Mouse (Mus musculus) forebrain, postnatal 0 days (tissue): ENCODE measurements around the gene Mtg1. TPM values are rescaled to one million over a fixed set of nuclear protein-coding genes. Genes with fewer than 3 reads are reported as not detected.

Source experiments
- ATAC-seq: fragments of 200-750 bp; cut with Nextera tagmentation; 2 replicates; pipeline ENCODE4 v1.8.0; 2017; ENCODE audit warnings: mild to moderate bottlenecking, moderate library complexity
- DNase-seq: peaks from one replicate; pipeline ENCODE4 v3.0.0-alpha.2; 2015
- H3K27ac ChIP-seq: fragments of 300-500 bp; sonication (generic); 2 replicates; pipeline ENCODE4 v1.5.1; 2014; ENCODE audit warnings: low read depth, mild to moderate bottlenecking, antibody characterized with exemption, low read length, moderate library complexity, mixed read lengths
- H3K27me3 ChIP-seq: fragments of 300-500 bp; sonication (generic); 2 replicates; pipeline ENCODE4 v1.6.1; 2014; ENCODE audit warnings: mild to moderate bottlenecking, low read length, mixed read lengths; ENCODE audit not compliant: insufficient read depth
- H3K36me3 ChIP-seq: fragments of 300-500 bp; sonication (generic); 2 replicates; pipeline ENCODE4 v1.6.1; 2014; ENCODE audit warnings: mild to moderate bottlenecking, moderate library complexity; ENCODE audit not compliant: insufficient read depth
- H3K4me1 ChIP-seq: fragments of 300-500 bp; sonication (generic); 2 replicates; pipeline ENCODE4 v1.6.1; 2014; ENCODE audit warnings: antibody characterized with exemption; ENCODE audit not compliant: insufficient read depth
- H3K4me2 ChIP-seq: fragments of 300-500 bp; sonication (generic); 2 replicates; pipeline ENCODE4 v1.6.1; 2014; ENCODE audit warnings: low read depth, mild to moderate bottlenecking, moderate library complexity
- H3K4me3 ChIP-seq: fragments of 300-500 bp; sonication (generic); 2 replicates; pipeline ENCODE4 v1.5.1; 2014; ENCODE audit warnings: low read depth, low read length, mixed read lengths
- H3K9ac ChIP-seq: fragments of 300-500 bp; sonication (generic); 2 replicates; pipeline ENCODE4 v1.6.1; 2014; ENCODE audit warnings: mild to moderate bottlenecking
- H3K9me3 ChIP-seq: fragments of 300-500 bp; sonication (generic); 2 replicates; pipeline ENCODE4 v1.6.1; 2016; ENCODE audit warnings: low read length
- CTCF ChIP-seq: sonication (generic); IDR thresholded peaks from 2 replicates; pipeline ENCODE4 v1.5.1; 2016; ENCODE audit warnings: antibody characterized with exemption, control low read depth, low read depth
- WGBS: fragments of 180-500 bp; shearing (Covaris S2); extraction: QIAGEN DNeasy Blood & Tissue Kit; methylation state at CpG from one replicate; pipeline ENCODE4 v1.1.7; 2014; 5-methylcytosine and 5-hydroxymethylcytosine counted together
- polyA plus RNA-seq: library from polyadenylated mRNA; unstranded; fragments of >200 nt; fragmentation: Nextera tagmentation; extraction: Ambion mirVana; gene quantifications from 2 replicates; pipeline ENCODE4 v1.2.1, GENCODE M21; 2015
- total RNA-seq: library from RNA; depleted of rRNA; stranded (reverse); fragments of >200 nt; gene quantifications from 2 replicates; pipeline ENCODE4 v1.2.3, GENCODE M21; 2014

Gene Mtg1
- total and polyA plus RNA-seq, 2 experiments from 2014 or later, result 14.2 to 33.7 TPM

DNA sequence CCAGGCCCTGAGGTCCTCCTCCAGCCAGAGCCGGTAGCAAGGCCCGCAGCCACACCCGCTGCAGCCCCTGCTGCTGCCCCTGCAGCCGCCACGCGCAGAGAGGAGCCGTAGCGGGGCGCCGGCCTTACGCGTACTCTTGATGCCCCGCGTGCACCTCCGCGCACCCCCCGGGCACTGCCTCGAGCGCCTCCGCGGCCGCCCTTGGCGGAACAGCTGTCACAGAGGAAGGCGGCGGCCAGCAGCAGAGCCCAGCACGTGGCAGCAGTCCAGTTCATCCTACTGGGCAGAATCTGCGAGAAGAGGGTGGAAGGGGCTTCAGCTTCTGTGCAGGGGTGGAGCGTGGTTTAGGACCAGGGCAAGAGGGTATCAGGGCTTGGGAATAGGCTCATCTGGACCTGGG lies 16.0 kb downstream of the Mtg1 start:
- no peak for TF ChIP-seq CTCF
- Histone ChIP-seq H3K27ac (peak overlapping the region; percentile 83), H3K4me3 (peak overlapping the region; percentile 54), H3K9me3 (no peaks in the 10 kb centered on the region), H3K4me1 (peaks cover 13% of the 10 kb centered on the region), H3K4me2 (peak overlapping the region; percentile 73), H3K27me3 (no peaks in the 10 kb centered on the region), H3K36me3 (peaks cover 4% of the 10 kb centered on the region; the same call in 1 of the 2 replicates), H3K9ac (peak overlapping the region; percentile 83)
- peak; percentile 19 for ATAC-seq
- DNase-seq, result no peak
- 6% methylated on average over 28 of the region's 28 CpGs for WGBS

GRCm38 (mm10) chr7:140153829-140154217 lies 16.5 kb downstream of the Mtg1 start:
- H3K27ac ChIP-seq, result peak overlapping the region; percentile 83
- ATAC-seq (peak; percentile 53), DNase-seq (peak; percentile 48)
- no peak for TF ChIP-seq CTCF
- H3K4me2 ChIP-seq, result peak overlapping the region; percentile 73
- H3K27me3 ChIP-seq, result no peaks in the 10 kb centered on the region
- WGBS, result 17% methylated on average over 4 of the region's 4 CpGs
- H3K9ac ChIP-seq, result peak overlapping the region; percentile 83
- H3K36me3 ChIP-seq, result peaks cover 4% of the 10 kb centered on the region; the same call in 1 of the 2 replicates
- H3K4me1 ChIP-seq, result peaks cover 13% of the 10 kb centered on the region
- peak overlapping the region; percentile 54 for H3K4me3 ChIP-seq
- H3K9me3 ChIP-seq, result no peaks in the 10 kb centered on the region

- peak; percentile 91 for ATAC-seq
- H3K4me1 ChIP-seq, result peaks cover 13% of the 10 kb centered on the region
- 2% methylated on average over 28 of the region's 28 CpGs for WGBS
- H3K36me3 ChIP-seq, result peaks cover 4% of the 10 kb centered on the region; the same call in 1 of the 2 replicates
- H3K27ac ChIP-seq, result peak within 1 kb of the TSS; percentile 83
- H3K9ac ChIP-seq, result peak within 1 kb of the TSS; percentile 83
- H3K27me3 ChIP-seq, result no peaks in the 10 kb centered on the region
- H3K4me2 ChIP-seq, result peak within 1 kb of the TSS; percentile 73
- no peak for TF ChIP-seq CTCF
- peak within 1 kb of the TSS; percentile 54 for H3K4me3 ChIP-seq
- peak; percentile 79 for DNase-seq
- no peaks in the 10 kb centered on the region for H3K9me3 ChIP-seq
Measured at GRCm38 (mm10) chr7:140154218-140154927, 17.0 kb downstream of the Mtg1 start, which contains the start of gene Sprn. Sprn (minus strand) TSS chr7:140154877.

DNA sequence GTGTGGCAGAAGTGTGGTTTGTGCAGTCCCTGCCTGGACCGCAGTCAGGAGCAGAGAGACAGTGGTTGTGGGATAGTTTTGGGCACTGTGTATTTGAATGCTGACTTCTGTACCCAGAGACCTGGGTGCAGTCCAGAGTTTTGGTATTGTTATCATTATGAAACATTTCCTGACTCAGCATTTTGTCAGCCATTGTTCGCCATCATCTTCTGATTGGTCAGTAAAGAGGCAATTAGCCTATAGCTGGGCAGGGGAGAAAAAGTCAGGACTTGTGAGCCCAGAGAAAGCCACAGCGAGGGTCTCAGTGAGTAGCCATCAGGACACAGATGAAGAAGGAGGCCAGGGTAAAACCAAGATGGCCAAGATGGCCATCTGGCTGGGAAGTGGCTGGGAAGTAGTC lies 23.0 kb downstream of the Mtg1 start:
- no peaks in the 10 kb centered on the region for H3K27me3 ChIP-seq
- DNase-seq, result no peak
- H3K9ac ChIP-seq, result no peak overlapping the region
- ATAC-seq, result no peak
- H3K9me3 ChIP-seq, result no peaks in the 10 kb centered on the region
- H3K27ac ChIP-seq, result no peak overlapping the region
- no peak for TF ChIP-seq CTCF
- peaks cover 2% of the 10 kb centered on the region for H3K4me1 ChIP-seq
- no peaks in the 10 kb centered on the region for H3K36me3 ChIP-seq
- no peak overlapping the region for H3K4me3 ChIP-seq
- H3K4me2 ChIP-seq, result no peak overlapping the region
- 83% methylated on average over 3 of the region's 3 CpGs for WGBS

- H3K4me3 ChIP-seq, result no peak within 1 kb of the TSS
- no peaks in the 10 kb centered on the region for H3K27me3 ChIP-seq
- H3K9me3 ChIP-seq, result no peaks in the 10 kb centered on the region
- H3K4me2 ChIP-seq, result no peak within 1 kb of the TSS
- TF ChIP-seq CTCF, result no peak
- DNase-seq (no peak), ATAC-seq (no peak)
- H3K36me3 ChIP-seq, result no peaks in the 10 kb centered on the region
- H3K4me1 ChIP-seq, result no peaks in the 10 kb centered on the region
- H3K9ac ChIP-seq, result no peak within 1 kb of the TSS
- no peak within 1 kb of the TSS for H3K27ac ChIP-seq
- 65% methylated on average over 7 of the region's 7 CpGs for WGBS
Measured at GRCm38 (mm10) chr7:140164664-140165063, 27.3 kb downstream of the Mtg1 start, which contains the start of gene Olfr522. Olfr522 (minus strand) TSS chr7:140164764.

GRCm38 (mm10) chr7:140167950-140168349 lies 30.6 kb downstream of the Mtg1 start:
- H3K4me3 ChIP-seq, result no peak overlapping the region
- H3K4me1 ChIP-seq, result no peaks in the 10 kb centered on the region
- no peak overlapping the region for H3K9ac ChIP-seq
- no peaks in the 10 kb centered on the region for H3K27me3 ChIP-seq
- H3K9me3 ChIP-seq, result no peaks in the 10 kb centered on the region
- no peak overlapping the region for H3K27ac ChIP-seq
- no peak for TF ChIP-seq CTCF
- no peak overlapping the region for H3K4me2 ChIP-seq
- 60% methylated on average over 1 of the region's 1 CpGs for WGBS
- no peak for ATAC-seq
- H3K36me3 ChIP-seq, result no peaks in the 10 kb centered on the region
- no peak for DNase-seq

GRCm38 (mm10) chr7:140169386-140169785 lies 32.0 kb downstream of the Mtg1 start:
- no peak overlapping the region for H3K4me3 ChIP-seq
- no peaks in the 10 kb centered on the region for H3K9me3 ChIP-seq
- H3K9ac ChIP-seq, result no peak overlapping the region
- no peaks in the 10 kb centered on the region for H3K4me1 ChIP-seq
- ATAC-seq (no peak), DNase-seq (no peak)
- TF ChIP-seq CTCF, result no peak
- H3K27me3 ChIP-seq, result no peaks in the 10 kb centered on the region
- H3K27ac ChIP-seq, result no peak overlapping the region
- 87% methylated on average over 4 of the region's 4 CpGs for WGBS
- H3K36me3 ChIP-seq, result no peaks in the 10 kb centered on the region
- H3K4me2 ChIP-seq, result no peak overlapping the region
